Mouse (Mus musculus): Measurements from ENCODE around the gene Olfr480. TPM values are rescaled to one million over a fixed set of nuclear protein-coding genes. Genes with fewer than 3 reads are reported as not detected.

Olfr480 gene
- polyA plus RNA-seq, 1 experiment = not detected

DNA sequence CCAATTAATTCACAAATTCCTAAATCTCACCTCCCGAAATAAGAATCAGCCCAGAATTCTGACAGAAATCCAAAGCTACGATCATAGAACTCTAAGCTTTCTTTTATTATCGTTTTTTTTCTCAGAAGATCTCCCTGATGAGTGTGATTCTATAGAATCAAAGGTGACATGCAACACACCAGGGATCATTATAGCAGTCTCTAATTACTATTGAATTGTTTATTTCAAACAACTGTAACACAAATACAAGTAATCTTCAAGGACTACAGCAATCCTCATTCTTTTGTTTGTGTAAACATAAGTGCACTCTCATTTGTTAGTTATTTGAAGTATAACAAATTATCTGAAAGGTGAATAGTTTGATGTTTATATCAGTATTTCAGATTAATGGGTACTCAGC lies 33.3 kb downstream of the Olfr480 start, which contains the start of gene Olfr478:
Olfr478 (minus strand) TSS at position 101 of the 400 bp plus-strand sequence.
- TF ChIP-seq POLR2A (IDR thresholded peaks at IDR 0.05; ENCODE audit: insufficient read length, low read depth) (no peak), REST (IDR thresholded peaks at IDR 0.05; ENCODE audit: insufficient read depth, insufficient read length) (no peak), TCF3 (IDR thresholded peaks at IDR 0.05; ENCODE audit: insufficient read length, low read depth) (no peak), SRF (IDR thresholded peaks at IDR 0.05; ENCODE audit: control insufficient read depth, insufficient read length, low read depth) (no peak), MYOG (IDR thresholded peaks at IDR 0.05; ENCODE audit: control insufficient read depth in 1 of 3, insufficient read depth in 1 of 3, insufficient read length in 2 of 3, low read depth in 2 of 3) (no peak), CEBPB (IDR thresholded peaks at IDR 0.05; ENCODE audit: insufficient read depth, poor library complexity, severe bottlenecking) (no peak), TCF12 (IDR thresholded peaks at IDR 0.05; ENCODE audit: insufficient read depth, poor library complexity, severe bottlenecking) (no peak), MAX (IDR thresholded peaks at IDR 0.05; ENCODE audit: low read depth) (no peak), POLR2AphosphoS2 (IDR thresholded peaks at IDR 0.05; ENCODE audit: insufficient read length, low read depth) (no peak), MYOD1 (IDR thresholded peaks at IDR 0.05; ENCODE audit: control insufficient read depth in 1 of 3, insufficient read length in 2 of 3, low read depth in 2 of 3) (no peak), E2F4 (IDR thresholded peaks at IDR 0.05; ENCODE audit: insufficient read depth) (no peak), USF1 (IDR thresholded peaks at IDR 0.05; ENCODE audit: low read depth) (no peak)
- Histone ChIP-seq H3K79me2 (ENCODE audit: control insufficient read depth, insufficient read depth) (no peaks in the 10 kb centered on the region), H3K4me2 (ENCODE audit: low read depth) (no peak within 1 kb of the TSS), H3K36me3 (ENCODE audit: control insufficient read depth, insufficient read depth) (no peaks in the 10 kb centered on the region), H3K27me3 (ENCODE audit: control insufficient read depth, insufficient read depth, insufficient read length) (no peaks in the 10 kb centered on the region), H3ac (ENCODE audit: control insufficient read depth, insufficient read length) (no peak within 1 kb of the TSS), H3K4me3 (no peak within 1 kb of the TSS)

Other genes with a start within 250 kb of the Olfr480 start
- not detected for gene Olfr469, start 241.8 kb downstream of the Olfr480 start, polyA plus RNA-seq (2012; fragmentation: generic; extraction: Trizol)
- not detected for gene Olfr470, start 219.9 kb downstream of the Olfr480 start, polyA plus RNA-seq (2012; fragmentation: generic; extraction: Trizol)
- gene Olfr472, start 169.4 kb downstream of the Olfr480 start, polyA plus RNA-seq (2012; fragmentation: generic; extraction: Trizol) = not detected
- not detected for gene Olfr473, start 136.9 kb downstream of the Olfr480 start, polyA plus RNA-seq (2012; fragmentation: generic; extraction: Trizol)
- gene Olfr474, start 112.7 kb downstream of the Olfr480 start, polyA plus RNA-seq (2012; fragmentation: generic; extraction: Trizol) = not detected
- not detected for gene Olfr476, start 102.5 kb downstream of the Olfr480 start, polyA plus RNA-seq (2012; fragmentation: generic; extraction: Trizol)
- not detected for gene Olfr477, start 80.7 kb downstream of the Olfr480 start, polyA plus RNA-seq (2012; fragmentation: generic; extraction: Trizol)
- gene Olfr478, start 33.4 kb downstream of the Olfr480 start, polyA plus RNA-seq (2012; fragmentation: generic; extraction: Trizol) = not detected
- gene Olfr479, start 16.7 kb downstream of the Olfr480 start, polyA plus RNA-seq (2012; fragmentation: generic; extraction: Trizol) = not detected
- not detected for gene Olfr481, start 12.5 kb upstream of the Olfr480 start, polyA plus RNA-seq (2012; fragmentation: generic; extraction: Trizol)
- gene Olfr482, start 30.2 kb upstream of the Olfr480 start, polyA plus RNA-seq (2012; fragmentation: generic; extraction: Trizol) = 0.02 TPM
- gene Olfr483, start 33.5 kb upstream of the Olfr480 start, polyA plus RNA-seq (2012; fragmentation: generic; extraction: Trizol) = not detected
- not detected for gene Olfr484, start 60.1 kb upstream of the Olfr480 start, polyA plus RNA-seq (2012; fragmentation: generic; extraction: Trizol)
- not detected for gene Olfr485, start 92.5 kb upstream of the Olfr480 start, polyA plus RNA-seq (2012; fragmentation: generic; extraction: Trizol)
- gene Olfr486, start 105.4 kb upstream of the Olfr480 start, polyA plus RNA-seq (2012; fragmentation: generic; extraction: Trizol) = not detected
- not detected for gene Olfr487, start 147.3 kb upstream of the Olfr480 start, polyA plus RNA-seq (2012; fragmentation: generic; extraction: Trizol)
- not detected for gene Olfr488, start 191.0 kb upstream of the Olfr480 start, polyA plus RNA-seq (2012; fragmentation: generic; extraction: Trizol)
- not detected for gene Olfr490, start 221.6 kb upstream of the Olfr480 start, polyA plus RNA-seq (2012; fragmentation: generic; extraction: Trizol)
- gene Olfr491, start 246.1 kb upstream of the Olfr480 start, polyA plus RNA-seq (2012; fragmentation: generic; extraction: Trizol) = not detected

Measured in myocyte (in vitro differentiated cells).